Mouse (Mus musculus) liver, embryonic 11.5 days (tissue): ENCODE data around the gene Dab1. TPM values are rescaled to one million over a fixed set of nuclear protein-coding genes. Genes with fewer than 3 reads are reported as not detected.

ENCODE experiments used
- ATAC-seq: fragments of 200-750 bp; cut with Nextera tagmentation; replicated peaks from 2 replicates; pipeline ENCODE4 v1.8.0; 2017; ENCODE audit warnings: moderate number of reproducible peaks, mild to moderate bottlenecking, moderate TSS enrichment, moderate library complexity; ENCODE audit not compliant: low FRiP score
- DNase-seq: peaks from one replicate; pipeline ENCODE4 v3.0.0-alpha.2; 2017; ENCODE audit warnings: low spot score
- H3K27ac ChIP-seq: fragments of 300-500 bp; sonication (generic); 2 replicates; pipeline ENCODE4 v1.5.1; 2014; ENCODE audit warnings: mild to moderate bottlenecking, low read depth, low read length, control low read depth
- H3K27me3 ChIP-seq: fragments of 300-500 bp; sonication (generic); replicated peaks from 2 replicates; pipeline ENCODE4 v1.6.1; 2014; ENCODE audit warnings: low read length, mixed read lengths; ENCODE audit not compliant: control insufficient read depth, insufficient read depth
- H3K36me3 ChIP-seq: fragments of 300-500 bp; sonication (generic); 2 replicates; pipeline ENCODE4 v1.6.1; 2014; ENCODE audit warnings: mild to moderate bottlenecking, low read length, moderate library complexity, mixed read lengths; ENCODE audit not compliant: control insufficient read depth, insufficient read depth
- H3K4me1 ChIP-seq: fragments of 300-500 bp; sonication (generic); replicated peaks from 2 replicates; pipeline ENCODE4 v1.6.1; 2014; ENCODE audit warnings: low read length, mixed read lengths; ENCODE audit not compliant: control insufficient read depth, insufficient read depth
- H3K4me2 ChIP-seq: fragments of 300-500 bp; sonication (generic); 2 replicates; pipeline ENCODE4 v1.6.1; 2014; ENCODE audit warnings: mild to moderate bottlenecking, control low read depth, moderate library complexity
- H3K4me3 ChIP-seq: fragments of 300-500 bp; sonication (generic); 2 replicates; pipeline ENCODE4 v1.5.1; 2014; ENCODE audit warnings: low read depth, low read length, control low read depth
- H3K9ac ChIP-seq: fragments of 300-500 bp; sonication (generic); 2 replicates; pipeline ENCODE4 v1.6.1; 2014; ENCODE audit warnings: low read depth, low read length, control low read depth
- H3K9me3 ChIP-seq: fragments of 300-500 bp; sonication (generic); 2 replicates; pipeline ENCODE4 v1.6.1; 2016; ENCODE audit warnings: low read length, inconsistent platforms, mixed read lengths; ENCODE audit not compliant: control insufficient read depth
- WGBS: fragments of 180-500 bp; shearing (Covaris S2); extraction: QIAGEN DNeasy Blood & Tissue Kit; methylation state at CpG from one replicate; pipeline ENCODE4 v1.1.7; 2014; 5-methylcytosine and 5-hydroxymethylcytosine counted together
- polyA plus RNA-seq: library from polyadenylated mRNA; unstranded; fragments of >200 nt; fragmentation: Nextera tagmentation; extraction: Ambion mirVana; gene quantifications from 2 replicates; pipeline ENCODE4 v1.2.1, GENCODE M21; 2014

Dab1 gene
- polyA plus RNA-seq, 1 experiment from 2014 or later = 1.8 TPM

DNA sequence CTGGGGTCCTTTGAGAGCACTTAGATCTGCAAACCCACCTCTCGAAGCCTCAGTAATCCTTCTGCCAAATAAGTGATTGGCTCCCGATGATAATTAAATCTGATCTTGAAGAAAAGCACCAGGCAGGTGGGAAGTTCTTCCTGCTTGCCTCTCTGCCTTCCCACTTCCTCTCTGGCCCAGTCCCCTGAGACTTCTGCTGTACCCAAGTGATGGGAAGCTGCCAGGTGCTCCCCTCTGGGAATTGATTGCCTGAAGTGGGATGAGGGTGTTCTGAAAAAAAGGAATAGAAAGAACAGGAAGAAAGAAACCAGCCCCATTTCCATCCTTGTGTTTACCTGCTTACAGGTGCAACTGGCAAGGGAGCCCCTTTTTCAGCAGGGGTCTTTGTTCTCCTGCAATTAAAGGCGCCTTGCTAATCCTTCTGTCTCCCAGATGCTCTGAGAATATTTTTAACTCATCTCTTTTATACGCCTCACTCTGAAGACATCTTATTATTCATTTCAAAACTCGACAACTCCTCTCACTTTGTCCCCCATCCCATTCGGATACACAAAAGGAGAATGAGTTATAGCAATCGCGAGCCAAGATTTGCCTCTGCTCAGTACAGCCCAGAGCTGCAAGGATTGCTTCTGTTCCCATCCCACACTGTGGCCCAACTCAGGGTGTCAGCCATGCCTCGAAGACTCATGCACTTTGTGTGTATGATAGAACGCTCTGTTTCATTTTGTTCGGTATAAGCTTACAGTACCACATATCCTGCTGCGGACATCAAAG, 1043.9 kb downstream of the Dab1 start:
- no peak for ATAC-seq
- H3K4me2 ChIP-seq = no peak overlapping the region

GRCm38 (mm10) chr4:104665553-104665952, 1046.4 kb downstream of the Dab1 start:
- Histone ChIP-seq H3K9ac (no peak overlapping the region), H3K27me3 (no peaks in the 10 kb centered on the region), H3K27ac (no peak overlapping the region), H3K4me2 (no peak overlapping the region), H3K4me1 (no peaks in the 10 kb centered on the region), H3K4me3 (no peak overlapping the region), H3K9me3 (no peaks in the 10 kb centered on the region), H3K36me3 (no peaks in the 10 kb centered on the region)
- ATAC-seq (no peak), DNase-seq (no peak)

More for the DNA sequence above, 1043.9 kb downstream of the Dab1 start:
- no peak overlapping the region for H3K9ac ChIP-seq
- H3K4me1 ChIP-seq = no peaks in the 10 kb centered on the region
- no peak overlapping the region for H3K27ac ChIP-seq
- 72% methylated on average over 12 of the region's 12 CpGs for WGBS
- H3K9me3 ChIP-seq = no peaks in the 10 kb centered on the region
- no peak overlapping the region for H3K4me3 ChIP-seq
- H3K36me3 ChIP-seq = no peaks in the 10 kb centered on the region
- no peaks in the 10 kb centered on the region for H3K27me3 ChIP-seq
- no peak for DNase-seq

GRCm38 (mm10) chr4:104666831-104667551, 1047.8 kb downstream of the Dab1 start:
- Histone ChIP-seq H3K9me3 (no peaks in the 10 kb centered on the region), H3K27ac (no peak overlapping the region), H3K9ac (no peak overlapping the region), H3K27me3 (no peaks in the 10 kb centered on the region), H3K4me1 (no peaks in the 10 kb centered on the region), H3K36me3 (no peaks in the 10 kb centered on the region), H3K4me2 (no peak overlapping the region), H3K4me3 (no peak overlapping the region)
- WGBS = 86% methylated on average over 10 of the region's 10 CpGs
- ATAC-seq = no peak
- no peak for DNase-seq

DNA sequence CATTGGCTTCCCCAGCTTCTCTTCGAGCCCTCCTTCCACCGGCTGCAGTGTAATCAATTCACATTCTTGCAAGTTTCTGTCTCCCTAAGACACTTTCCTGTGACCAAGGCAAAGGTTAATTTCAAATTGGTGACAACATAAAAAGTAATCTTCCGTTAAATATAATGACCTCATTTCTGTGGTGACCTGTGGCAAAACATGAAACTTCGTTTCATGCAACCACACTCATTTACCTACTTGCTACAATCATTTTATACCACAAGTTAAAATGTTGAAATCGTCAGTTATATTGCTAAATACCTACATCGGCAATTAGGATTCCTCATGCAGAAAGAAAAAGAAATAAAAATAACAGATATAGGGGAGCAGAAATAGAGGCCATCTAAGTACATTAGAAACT, 1048.9 kb downstream of the Dab1 start:
- no peak for ATAC-seq
- 76% methylated on average over 6 of the region's 6 CpGs for WGBS
- Histone ChIP-seq H3K36me3 (no peaks in the 10 kb centered on the region), H3K4me2 (no peak overlapping the region), H3K9ac (no peak overlapping the region), H3K27me3 (no peaks in the 10 kb centered on the region), H3K4me3 (no peak overlapping the region), H3K27ac (no peak overlapping the region), H3K9me3 (no peaks in the 10 kb centered on the region), H3K4me1 (no peaks in the 10 kb centered on the region)
- DNase-seq = no peak

DNA sequence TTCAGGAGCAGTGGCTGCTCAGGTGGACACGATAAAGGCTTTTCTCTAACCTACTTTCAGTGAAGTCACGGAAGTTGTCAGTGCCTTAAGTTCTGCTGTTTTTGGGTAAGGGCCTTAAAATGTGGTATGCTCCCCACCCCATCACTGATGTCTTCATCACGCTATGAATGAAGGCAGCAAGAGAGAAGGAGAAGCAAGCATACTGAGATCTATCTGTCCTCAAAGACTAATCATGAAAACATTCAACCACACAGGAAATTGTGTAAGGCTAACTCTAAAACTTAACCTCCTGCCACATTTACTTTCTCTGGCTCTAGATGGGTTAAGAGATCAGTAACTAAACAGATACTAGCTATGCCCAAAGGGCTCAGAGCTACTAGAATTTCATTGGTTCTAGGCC, 1050.2 kb downstream of the Dab1 start:
- no peak overlapping the region for H3K9ac ChIP-seq
- H3K27ac ChIP-seq = no peak overlapping the region
- H3K36me3 ChIP-seq = no peaks in the 10 kb centered on the region
- H3K9me3 ChIP-seq = no peaks in the 10 kb centered on the region
- H3K4me2 ChIP-seq = no peak overlapping the region
- no peaks in the 10 kb centered on the region for H3K4me1 ChIP-seq
- WGBS = 79% methylated on average over 3 of the region's 3 CpGs
- no peak overlapping the region for H3K4me3 ChIP-seq
- H3K27me3 ChIP-seq = no peaks in the 10 kb centered on the region
- no peak for ATAC-seq
- DNase-seq = no peak

DNA sequence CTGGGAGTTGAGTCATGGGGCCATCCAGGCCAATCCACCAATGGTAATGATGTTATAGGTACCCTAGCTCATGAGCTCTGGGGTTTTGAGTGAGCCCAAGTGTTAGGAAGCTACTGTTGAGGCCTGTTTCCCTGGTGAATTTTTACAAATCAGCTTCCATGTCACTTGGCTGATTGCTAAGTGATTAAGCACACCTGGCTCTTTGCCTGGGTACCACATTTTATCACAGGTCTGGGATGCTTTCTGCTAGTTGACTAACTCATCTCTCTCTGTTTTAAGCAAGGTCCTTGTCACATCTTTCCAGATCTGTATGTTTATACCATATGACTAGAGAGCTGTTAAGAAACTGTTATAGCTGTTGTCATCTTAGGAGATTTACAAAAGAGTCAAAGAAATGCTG, 1051.6 kb downstream of the Dab1 start:
- Histone ChIP-seq H3K27me3 (no peaks in the 10 kb centered on the region), H3K27ac (no peak overlapping the region), H3K4me2 (no peak overlapping the region), H3K4me3 (no peak overlapping the region), H3K4me1 (no peaks in the 10 kb centered on the region), H3K9ac (no peak overlapping the region), H3K9me3 (no peaks in the 10 kb centered on the region), H3K36me3 (no peaks in the 10 kb centered on the region)
- ATAC-seq (no peak), DNase-seq (no peak)

- H3K4me1 ChIP-seq = no peaks in the 10 kb centered on the region
- no peak overlapping the region for H3K9ac ChIP-seq
- H3K27ac ChIP-seq = no peak overlapping the region
- H3K27me3 ChIP-seq = no peaks in the 10 kb centered on the region
- 75% methylated on average over 3 of the region's 3 CpGs for WGBS
- no peak overlapping the region for H3K4me3 ChIP-seq
- DNase-seq (no peak), ATAC-seq (no peak)
- no peaks in the 10 kb centered on the region for H3K9me3 ChIP-seq
- H3K36me3 ChIP-seq = no peaks in the 10 kb centered on the region
- no peak overlapping the region for H3K4me2 ChIP-seq
Observed at GRCm38 (mm10) chr4:104673317-104673716, 1054.2 kb downstream of the Dab1 start.

DNA sequence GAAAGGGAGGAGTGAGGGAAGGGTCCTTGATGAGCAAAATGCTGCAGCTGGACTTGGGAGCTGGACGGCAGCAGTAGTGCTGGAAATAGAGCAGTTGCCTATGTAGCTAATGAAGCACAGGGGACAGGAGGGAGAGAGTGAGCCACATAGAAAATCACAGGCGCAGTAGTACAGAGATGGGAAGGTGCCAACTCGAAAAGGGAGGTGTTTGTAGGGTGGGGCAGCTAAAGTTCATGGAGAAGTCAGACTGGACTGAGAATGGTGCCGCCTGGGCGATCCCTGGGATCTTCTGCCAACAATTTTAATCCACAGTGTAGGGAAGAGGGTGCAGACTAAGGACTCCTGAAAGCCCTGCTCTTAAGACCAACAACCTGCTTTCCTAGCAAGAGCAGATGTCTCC, 1055.5 kb downstream of the Dab1 start:
- H3K4me3 ChIP-seq = no peak overlapping the region
- WGBS = 80% methylated on average over 5 of the region's 5 CpGs
- H3K27ac ChIP-seq = no peak overlapping the region
- H3K4me2 ChIP-seq = no peak overlapping the region
- no peaks in the 10 kb centered on the region for H3K9me3 ChIP-seq
- no peaks in the 10 kb centered on the region for H3K36me3 ChIP-seq
- H3K27me3 ChIP-seq = no peaks in the 10 kb centered on the region
- H3K4me1 ChIP-seq = no peaks in the 10 kb centered on the region
- H3K9ac ChIP-seq = no peak overlapping the region
- ATAC-seq (no peak), DNase-seq (no peak)

DNA sequence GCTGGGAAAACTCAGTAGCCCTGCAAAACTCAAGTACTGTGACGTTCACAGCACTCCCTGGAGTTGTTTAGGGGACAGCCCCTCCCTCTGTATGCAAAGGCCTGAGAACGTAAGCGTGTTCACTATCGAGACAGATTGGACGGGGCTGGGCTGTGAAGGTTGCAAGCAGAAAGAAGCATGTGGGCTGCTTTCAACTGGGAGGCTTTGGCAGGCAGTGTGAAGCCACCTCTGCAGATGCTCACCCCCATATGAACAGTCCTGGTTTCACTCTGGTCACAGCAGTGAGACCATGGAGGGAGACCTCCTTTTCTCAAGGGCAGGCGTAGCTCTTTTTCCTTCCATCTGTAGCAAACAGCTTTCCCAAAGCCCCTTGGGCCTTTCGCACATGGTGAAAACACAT, 1059.1 kb downstream of the Dab1 start:
- Histone ChIP-seq H3K36me3 (no peaks in the 10 kb centered on the region), H3K4me2 (no peak overlapping the region), H3K4me1 (no peaks in the 10 kb centered on the region), H3K27ac (no peak overlapping the region), H3K9ac (no peak overlapping the region), H3K9me3 (no peaks in the 10 kb centered on the region), H3K4me3 (no peak overlapping the region), H3K27me3 (no peaks in the 10 kb centered on the region)
- 83% methylated on average over 7 of the region's 7 CpGs for WGBS
- DNase-seq (no peak), ATAC-seq (no peak)
